Mouse (Mus musculus) monocyte, adult 5-6 weeks (primary cell): Measurements from ENCODE around the gene Kitl. TPM values are rescaled to one million over a fixed set of nuclear protein-coding genes. Genes with fewer than 3 reads are reported as not detected.

Experiments
- ATAC-seq: fragments of 153-309, 156-312 bp; replicated peaks from 2 replicates; pipeline ENCODE4 v1.8.0; 2017; ENCODE audit warnings: mild to moderate bottlenecking; ENCODE audit not compliant: low TSS enrichment, insufficient number of reproducible peaks, severe bottlenecking, poor library complexity, low FRiP score
- total RNA-seq: library from RNA; stranded (forward); fragments of 200-1000, 200-491, 200-594 nt; gene quantifications from 3 replicates; pipeline ENCODE4 v1.2.3, GENCODE M21; 2017

Gene Kitl
- total RNA-seq: not detected in 3 replicates

DNA sequence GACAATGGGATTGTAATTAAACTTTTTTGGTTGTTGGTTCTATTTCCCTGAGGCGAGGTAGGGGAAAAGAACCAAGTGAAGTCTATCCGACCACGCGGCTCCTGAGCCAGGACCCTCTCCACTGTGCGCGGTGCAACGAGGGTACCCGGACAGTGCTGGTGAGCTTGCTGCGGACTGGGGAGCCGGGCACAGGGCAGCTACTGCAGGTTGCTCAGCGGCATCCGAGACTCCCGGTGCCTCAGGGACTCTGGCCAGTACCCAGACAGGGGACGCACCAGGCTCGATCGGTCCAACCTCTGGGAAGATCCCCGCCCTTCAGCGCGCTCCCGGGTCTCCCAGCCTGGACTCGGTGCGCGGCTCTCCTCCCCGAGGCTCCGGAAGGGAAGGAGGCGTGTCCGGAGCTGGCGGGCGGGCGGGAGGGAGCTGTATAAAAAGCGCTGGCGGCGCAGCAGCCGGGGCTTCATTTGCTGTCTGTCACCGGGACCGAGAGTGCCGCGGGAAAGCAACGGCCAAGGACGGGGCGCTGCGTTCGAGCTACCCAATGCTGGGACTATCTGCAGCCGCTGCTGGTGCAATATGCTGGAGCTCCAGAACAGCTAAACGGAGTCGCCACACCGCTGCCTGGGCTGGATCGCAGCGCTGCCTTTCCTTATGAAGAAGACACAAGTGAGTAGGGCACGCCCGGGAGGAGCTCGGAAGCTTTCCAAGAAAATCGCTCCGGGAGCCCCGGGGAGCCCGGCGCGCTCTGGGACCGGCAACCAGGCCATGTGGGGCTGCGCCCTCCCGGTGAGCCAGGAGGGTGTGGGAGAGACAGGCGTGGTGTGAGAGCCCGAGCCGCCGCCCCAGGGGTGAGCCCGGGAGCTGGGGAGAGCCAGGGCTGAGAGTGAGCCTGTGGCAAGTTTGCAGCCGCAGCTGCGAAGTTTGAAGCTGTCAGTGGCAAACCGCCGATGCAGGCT is at the start of gene Kitl:
TSS of gene Kitl (plus strand) at position 261 of the 956 bp plus-strand sequence.
- ATAC-seq: no peak

DNA sequence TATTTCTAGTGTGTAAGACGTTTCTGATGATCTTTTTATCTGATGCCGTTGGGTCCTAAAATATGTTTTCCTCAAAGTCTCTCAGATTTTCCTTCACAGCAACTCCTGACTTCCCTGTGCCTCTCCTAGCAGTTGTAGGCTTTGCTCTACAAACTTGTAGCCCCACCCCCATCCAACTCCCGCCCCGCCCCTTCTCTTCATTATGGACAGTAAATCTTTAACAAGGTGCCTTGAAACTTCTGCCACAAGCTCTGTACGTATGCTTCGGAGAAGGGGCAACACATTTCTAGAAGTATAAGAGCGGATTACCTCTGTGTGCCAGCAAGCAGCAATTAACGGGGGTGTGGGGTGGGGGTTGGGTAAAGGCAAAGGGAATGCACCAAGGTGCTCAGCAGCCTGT is 42.6 kb upstream of the Kitl start:
- ATAC-seq: no peak

DNA sequence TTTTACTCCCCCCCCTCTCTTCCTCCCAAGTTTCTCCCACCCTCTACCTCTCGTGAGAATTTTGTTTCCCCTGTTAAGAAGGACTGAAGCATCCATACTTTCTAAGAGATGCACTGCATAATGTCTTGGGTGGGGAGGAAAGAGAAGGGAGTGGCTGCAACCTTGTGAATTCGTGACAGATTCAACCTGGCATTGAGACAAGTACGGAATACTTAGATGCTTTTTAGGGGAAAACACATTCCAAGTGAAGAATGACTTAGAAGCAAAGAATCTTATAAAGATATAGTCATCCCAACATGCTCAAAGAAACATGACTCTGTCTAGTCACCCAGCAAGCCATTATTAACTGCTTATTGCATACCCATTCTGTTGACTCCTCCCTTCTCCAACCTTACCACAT is 35.3 kb upstream of the Kitl start:
- ATAC-seq: no peak

DNA sequence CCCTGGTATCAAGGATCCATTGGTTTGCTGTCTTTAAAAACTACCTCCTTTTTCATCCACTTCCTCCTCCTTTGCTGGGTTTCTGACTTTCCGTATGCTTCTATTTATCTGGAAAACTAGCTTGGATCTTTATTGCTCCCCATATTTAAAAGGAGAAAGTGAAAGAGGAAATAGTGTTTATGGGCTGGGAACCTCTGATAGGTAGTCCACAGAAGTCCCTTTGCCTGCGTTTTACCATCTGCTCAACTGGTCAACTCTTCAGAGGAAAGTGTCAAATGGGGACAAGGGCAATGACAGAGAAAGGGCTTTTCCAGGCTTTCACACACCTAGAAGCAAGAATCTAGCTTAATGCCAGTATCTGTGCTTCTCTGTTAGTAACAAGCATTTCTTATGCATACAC is 34.5 kb upstream of the Kitl start:
- no peak for ATAC-seq

DNA sequence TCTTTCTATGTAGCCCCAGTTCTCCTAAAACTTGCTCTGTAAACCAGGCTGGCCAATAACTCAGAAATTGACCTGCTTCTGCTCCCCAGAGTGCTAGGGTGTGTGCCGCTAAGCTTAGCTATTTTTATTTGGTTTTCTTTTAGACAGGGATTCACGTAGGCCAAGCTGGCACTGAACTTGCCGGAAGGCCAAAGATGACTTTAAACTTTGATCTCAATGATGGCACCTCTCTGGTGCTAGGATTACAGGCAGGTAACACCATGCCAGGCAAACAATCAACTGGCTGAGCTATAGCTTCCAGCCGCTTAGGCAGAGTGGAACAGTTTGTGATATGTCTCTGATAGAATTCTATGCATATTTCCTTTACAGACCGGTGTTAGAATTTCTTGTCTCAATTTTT is 33.5 kb upstream of the Kitl start:
- ATAC-seq: no peak

DNA sequence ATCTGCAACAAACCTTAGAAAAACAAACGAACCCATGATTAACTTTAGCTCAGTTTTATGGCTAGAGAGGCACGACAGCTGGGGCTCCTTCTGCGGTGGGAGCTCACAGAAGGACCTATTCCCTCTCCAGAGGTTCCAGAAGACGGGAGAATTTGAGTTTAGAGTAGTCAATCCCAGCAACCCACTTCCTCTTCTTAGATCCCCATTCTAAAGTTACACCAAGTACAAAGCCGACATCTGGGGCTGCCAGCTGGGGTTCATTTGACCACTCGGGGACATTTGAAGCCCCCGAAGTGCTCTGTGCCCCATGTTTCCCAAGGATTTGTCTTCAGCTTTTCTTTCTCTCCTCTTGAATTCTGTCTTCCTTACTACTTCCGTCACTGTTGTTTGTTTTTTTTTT is 28.7 kb upstream of the Kitl start:
- no peak for ATAC-seq

DNA sequence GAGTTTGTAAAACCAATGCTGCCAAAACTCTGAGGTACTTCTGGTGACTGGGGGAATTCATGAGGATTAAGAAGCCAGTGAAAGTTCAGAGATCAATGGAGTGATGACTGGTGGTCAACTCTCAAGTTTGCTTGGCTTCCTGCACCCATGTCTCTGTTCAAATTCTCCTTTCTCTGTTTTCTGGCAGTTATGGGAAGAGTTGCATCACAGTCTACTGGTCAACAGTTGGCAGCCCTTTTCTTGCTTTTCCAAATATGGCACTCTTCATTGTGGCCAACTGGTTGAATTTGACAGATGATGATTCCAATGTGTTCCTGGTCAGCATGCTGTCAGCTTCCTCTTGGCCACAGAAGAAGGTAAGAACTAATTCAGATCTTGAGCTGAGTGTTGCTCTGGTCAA is 25.7 kb upstream of the Kitl start:
- no peak for ATAC-seq

DNA sequence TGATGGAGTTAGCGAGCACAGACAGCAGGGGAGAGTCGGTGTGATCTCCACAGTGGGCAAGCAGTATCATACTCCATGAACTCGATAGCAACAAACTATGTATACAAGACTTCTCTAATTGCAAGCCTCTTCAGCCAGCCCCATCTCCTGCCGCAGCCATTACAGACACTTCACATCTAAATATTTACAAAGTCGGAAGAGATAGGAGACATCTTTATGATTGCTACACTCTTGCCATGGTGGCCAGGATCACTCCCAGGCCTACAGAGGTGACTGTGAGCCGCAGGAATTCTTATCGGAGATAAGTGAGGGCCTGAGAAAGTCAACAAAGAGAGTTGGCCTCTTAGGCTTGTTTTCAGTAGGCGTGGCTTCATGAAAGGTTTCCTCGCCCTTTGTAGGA is 23.3 kb upstream of the Kitl start:
- no peak for ATAC-seq

DNA sequence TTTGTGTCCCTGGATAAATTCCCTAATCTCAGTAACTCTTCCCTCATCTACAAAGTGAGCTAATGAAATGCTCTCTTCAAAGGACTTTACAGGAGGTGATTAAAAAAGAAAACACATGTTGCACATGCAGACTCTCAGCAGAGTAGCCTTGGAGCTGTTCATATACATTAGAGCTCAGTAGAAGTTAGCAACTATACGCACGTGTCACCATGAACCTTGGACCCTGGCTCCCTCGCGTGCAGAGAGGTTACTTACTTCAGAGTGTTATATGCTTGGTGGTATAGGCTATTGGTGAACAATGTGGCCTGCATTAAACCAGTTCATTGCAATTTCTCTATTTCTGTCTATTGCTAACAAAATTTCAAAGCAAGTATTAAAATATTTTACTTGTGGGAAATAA is 14.0 kb upstream of the Kitl start:
- ATAC-seq: no peak

DNA sequence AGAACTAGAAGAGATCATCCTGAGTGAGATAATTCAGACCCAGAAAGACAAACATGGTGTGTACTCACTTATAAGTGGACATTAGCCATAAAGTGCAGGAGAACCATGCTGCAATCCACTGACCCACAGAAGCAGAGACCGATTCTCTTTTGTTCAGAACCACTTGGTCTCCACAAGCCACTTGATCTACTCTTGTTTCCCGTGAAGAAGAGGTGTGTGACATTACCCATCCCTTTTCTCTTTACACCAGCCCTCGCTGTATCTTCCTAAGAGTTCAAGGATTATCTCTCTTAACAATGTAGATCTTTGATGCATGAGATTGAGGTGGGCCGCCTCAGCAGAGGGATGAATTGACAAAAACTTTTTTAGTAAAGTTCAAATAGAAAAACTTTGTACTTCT is 11.6 kb upstream of the Kitl start:
- ATAC-seq: no peak

DNA sequence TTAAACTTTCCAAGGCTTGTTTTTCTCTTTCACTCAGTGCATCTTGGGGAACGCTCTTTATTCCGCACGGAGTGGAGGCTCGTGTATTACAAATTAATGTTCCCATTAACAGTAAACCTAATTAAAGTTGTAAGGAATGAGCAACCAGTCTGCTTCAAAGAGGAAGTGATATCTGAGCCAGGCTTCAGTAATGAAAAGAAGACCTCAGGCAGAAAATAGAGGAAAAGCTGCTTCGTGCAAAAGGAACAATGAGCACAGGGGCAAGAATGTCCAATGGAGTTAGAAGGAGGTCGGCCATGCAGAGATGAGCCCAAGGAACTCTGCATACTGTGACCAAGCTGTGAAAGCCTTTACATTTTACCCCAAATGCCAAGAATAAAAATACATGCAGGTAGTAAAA is 5.7 kb upstream of the Kitl start:
- ATAC-seq: no peak

DNA sequence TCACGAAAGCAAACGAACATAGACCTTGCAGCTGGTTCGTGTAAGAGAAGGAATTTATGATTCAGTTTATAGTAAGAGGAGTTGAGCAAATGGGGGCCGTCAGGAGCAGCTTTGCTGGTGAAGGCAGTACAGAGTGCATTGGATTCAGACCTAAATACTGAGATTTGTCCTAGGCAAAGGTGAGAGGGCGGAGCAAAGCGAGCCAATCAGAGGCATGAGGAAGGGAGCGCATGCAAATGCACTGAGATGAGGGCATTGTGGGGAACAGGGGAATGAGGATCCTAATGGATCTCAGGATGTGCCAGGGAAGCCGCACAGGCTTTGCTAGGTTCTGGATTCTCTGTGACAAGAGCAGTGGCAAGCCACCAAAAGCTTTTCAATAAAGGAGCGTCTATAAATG is 5.1 kb upstream of the Kitl start:
- ATAC-seq: no peak

DNA sequence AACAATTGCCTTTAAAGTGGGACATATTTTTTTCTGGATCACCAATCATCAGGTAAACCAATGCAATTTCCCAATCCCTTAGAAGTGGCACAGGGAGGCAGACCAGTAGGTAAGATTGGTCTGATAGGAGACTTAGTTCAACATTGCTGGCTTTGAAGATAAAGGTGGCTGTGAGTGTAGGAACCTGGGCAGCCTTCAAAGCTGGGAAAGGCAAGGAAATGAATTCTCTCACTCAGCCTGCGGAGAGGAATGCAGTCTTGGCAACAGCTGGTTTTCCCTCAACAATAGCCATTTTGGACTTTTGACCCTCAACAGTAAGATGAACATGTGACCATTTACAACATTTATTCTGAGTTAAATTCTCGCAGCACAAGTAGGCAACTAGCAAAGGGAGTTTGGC is 1.3 kb upstream of the Kitl start:
- no peak for ATAC-seq

DNA sequence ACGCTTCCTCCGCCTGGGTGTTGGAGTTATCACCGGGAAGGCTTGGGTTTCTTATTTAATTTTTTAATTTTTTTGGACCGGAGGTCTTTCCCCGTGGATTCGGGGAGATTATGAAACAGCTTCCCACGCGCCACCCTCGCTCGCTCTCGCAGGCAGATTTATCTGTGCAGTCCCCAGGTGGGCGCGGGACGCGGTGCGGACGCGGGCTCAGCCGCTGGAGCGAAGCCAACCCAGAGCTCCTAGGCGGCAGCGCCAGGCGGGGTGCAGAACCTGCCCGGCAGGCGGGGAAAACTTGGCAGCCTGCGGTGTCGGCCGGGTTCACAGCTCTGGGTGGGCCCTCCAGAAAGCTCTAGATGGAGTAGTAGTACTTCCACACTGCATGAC is 888 bp downstream of the Kitl start:
- no peak for ATAC-seq

DNA sequence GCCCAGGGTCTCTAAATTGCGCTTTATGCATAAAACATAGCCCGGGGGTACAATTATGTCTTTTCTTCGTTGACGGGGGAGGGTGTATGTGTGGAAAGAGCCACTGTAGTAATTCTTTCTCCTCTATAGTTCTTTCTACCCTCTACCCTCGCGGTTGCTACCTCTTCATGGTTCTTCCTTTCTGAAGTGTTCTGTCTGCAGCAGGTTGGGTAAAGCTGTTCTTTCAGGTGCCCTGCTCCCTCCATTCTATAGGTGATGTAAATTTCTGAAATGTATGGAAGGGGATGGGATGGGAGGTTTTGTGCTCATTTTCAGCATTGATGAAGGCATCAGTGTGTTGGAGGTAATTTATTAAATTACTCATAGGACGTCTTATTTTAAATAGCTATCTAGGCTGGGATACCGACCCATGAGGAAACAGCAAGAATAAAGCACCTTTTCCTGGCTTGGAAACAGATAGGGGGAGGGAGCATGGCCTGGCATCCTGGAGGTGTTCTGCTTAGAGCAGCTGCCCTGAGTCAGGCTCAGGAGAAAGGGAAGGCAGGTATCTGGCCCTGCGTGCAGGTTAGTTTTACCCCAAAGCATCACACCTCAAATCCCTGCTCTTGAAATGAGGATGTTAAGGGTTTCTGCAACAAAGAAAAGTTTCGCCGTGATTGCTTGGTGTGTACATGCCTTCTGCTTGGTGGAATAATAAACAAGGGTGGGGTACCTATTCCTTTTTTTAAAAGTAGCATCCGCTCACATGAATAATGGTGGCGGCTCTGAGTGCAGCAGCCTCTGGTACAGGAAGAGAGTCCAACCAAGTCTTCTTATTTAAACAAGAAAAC is 1.7 kb downstream of the Kitl start:
- ATAC-seq: no peak

DNA sequence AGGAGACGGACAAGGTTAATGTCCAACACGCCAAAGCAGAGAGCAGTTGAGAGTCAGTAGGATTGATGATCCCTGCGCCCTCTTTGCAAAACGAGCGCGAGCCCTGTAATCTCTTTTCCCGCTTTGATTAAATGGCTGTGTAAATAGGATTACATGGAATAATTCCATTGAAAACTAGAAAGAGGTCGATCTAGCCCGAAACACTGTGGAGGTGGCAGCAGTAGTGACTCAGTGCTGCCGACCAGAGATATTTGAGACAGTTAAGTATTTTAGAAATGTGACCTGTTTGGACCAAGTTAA is 2.3 kb downstream of the Kitl start:
- ATAC-seq: no peak

DNA sequence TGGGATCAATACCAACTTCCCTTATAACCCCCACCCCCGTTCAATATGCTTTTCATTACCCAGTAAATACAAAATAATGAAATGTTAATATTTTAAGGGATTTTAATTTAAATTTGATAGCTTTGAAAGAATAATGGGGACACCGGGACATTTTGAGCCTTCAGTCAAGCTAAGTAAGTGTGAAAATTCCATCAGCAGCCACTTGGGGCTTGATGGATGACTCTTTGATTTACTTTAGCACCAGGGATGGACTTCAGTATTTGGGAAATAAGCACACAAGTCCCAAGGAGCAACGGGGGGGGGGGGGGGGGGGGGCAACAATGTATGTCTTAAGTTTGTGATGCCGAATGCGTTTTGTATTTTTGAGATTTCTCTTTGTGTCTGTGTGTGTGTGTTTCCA is 3.1 kb downstream of the Kitl start:
- ATAC-seq: no peak

DNA sequence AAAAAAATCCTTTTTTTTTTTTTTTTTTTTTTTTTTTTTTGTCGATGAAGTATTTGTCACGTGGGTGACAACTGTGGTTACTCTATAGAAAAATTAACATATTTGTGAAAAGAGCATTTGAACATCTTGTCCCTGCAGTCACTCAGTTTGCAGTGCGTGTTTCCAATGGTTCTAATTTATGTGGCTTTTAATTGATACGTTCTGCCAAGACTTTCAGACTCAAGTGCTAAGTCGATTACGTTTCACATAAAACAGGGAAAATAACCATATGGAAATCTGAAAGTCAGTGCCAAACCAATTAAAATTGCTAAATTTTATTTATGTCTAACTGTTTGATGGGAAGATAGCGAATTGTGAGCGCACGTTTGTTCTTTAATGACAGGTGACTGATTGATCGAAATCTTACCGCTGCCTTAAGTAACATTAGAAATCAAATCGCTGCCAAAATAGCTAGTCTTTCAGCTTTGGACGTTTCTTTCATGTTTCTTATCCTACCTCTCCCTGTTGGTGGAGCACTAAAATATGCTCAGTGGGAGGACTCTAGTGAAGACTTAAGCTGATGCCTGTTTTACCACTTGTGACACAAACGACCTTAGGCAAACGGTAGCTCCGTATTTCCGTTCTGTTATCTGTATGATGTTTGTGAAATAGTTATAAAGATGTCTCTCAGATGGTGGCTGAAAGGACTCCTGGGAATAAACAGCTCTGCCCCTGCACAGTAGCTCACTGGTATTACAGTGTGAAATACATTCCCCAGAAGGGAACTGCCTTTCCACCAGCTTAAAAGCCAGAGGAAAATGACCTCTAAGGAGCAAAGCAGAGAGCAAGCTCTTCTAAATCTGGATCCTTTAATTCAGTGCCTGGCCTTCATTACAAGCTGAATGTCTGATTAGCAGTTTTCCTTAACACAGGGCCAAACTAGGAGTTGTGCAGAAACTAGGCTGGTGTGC is 4.1 kb downstream of the Kitl start:
- no peak for ATAC-seq
